Mouse (Mus musculus) stomach, embryonic 15.5 days (tissue): ENCODE measurements around the gene Mctp1. TPM values are rescaled to one million over a fixed set of nuclear protein-coding genes. Genes with fewer than 3 reads are reported as not detected.

Source experiments
- ATAC-seq: fragments of 200-750 bp; cut with Nextera tagmentation; 2 replicates; pipeline ENCODE4 v1.8.0; 2017; ENCODE audit warnings: low read depth, moderate number of reproducible peaks, moderate TSS enrichment; ENCODE audit not compliant: insufficient read depth, low FRiP score
- H3K27ac ChIP-seq: fragments of 300-500 bp; sonication (generic); 2 replicates; pipeline ENCODE4 v1.5.1; 2015; ENCODE audit warnings: mild to moderate bottlenecking, inconsistent platforms
- H3K27me3 ChIP-seq: fragments of 300-500 bp; sonication (generic); replicated peaks from 2 replicates; pipeline ENCODE4 v1.6.1; 2015; ENCODE audit warnings: inconsistent platforms
- H3K36me3 ChIP-seq: fragments of 300-500 bp; sonication (generic); 2 replicates; pipeline ENCODE4 v1.6.1; 2015; ENCODE audit warnings: inconsistent platforms
- H3K4me1 ChIP-seq: fragments of 300-500 bp; sonication (generic); 2 replicates; pipeline ENCODE4 v1.6.1; 2015; ENCODE audit warnings: inconsistent platforms
- H3K4me2 ChIP-seq: fragments of 300-500 bp; sonication (generic); 2 replicates; pipeline ENCODE4 v1.6.1; 2015; ENCODE audit warnings: mild to moderate bottlenecking, inconsistent platforms
- H3K4me3 ChIP-seq: fragments of 300-500 bp; sonication (generic); replicated peaks from 2 replicates; pipeline ENCODE4 v1.5.1; 2015; ENCODE audit warnings: inconsistent platforms
- H3K9ac ChIP-seq: fragments of 300-500 bp; sonication (generic); 2 replicates; pipeline ENCODE4 v1.6.1; 2015; ENCODE audit warnings: inconsistent platforms
- H3K9me3 ChIP-seq: fragments of 300-500 bp; sonication (generic); 2 replicates; pipeline ENCODE4 v1.6.1; 2016; ENCODE audit warnings: inconsistent platforms
- WGBS: fragments of 180-500 bp; shearing (Covaris S2); methylation state at CpG from one replicate; pipeline ENCODE4 v1.1.7; 2015; 5-methylcytosine and 5-hydroxymethylcytosine counted together
- polyA plus RNA-seq: library from polyadenylated mRNA; unstranded; fragments of >200 nt; fragmentation: Nextera tagmentation; extraction: Ambion mirVana; gene quantifications from 2 replicates; pipeline ENCODE4 v1.2.1, GENCODE M21; 2015

Gene Mctp1
- polyA plus RNA-seq, 1 experiment from 2014 or later, result 1.6 TPM

DNA sequence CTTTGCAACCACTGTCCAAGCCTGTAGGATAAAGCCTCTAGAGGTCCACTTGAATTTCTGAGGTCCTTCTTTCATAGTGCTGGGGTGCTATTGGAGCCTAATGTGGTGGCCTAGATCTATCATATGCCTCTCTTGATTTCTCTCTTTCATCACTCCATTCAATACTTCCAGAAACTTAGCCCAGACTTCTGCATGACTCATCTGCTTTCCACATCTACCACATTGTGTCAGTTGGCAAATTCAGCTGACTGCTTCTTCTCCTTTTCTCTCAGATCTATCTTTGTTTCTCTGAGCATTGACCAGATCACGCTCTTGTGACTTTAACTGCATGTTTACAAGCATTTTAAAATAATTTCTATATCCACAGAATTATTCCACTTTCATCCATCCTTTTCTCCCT, 249.4 kb downstream of the Mctp1 start:
- Histone ChIP-seq H3K4me3 (no peak overlapping the region), H3K9ac (no peak overlapping the region), H3K36me3 (no peaks in the 10 kb centered on the region), H3K27me3 (no peaks in the 10 kb centered on the region), H3K4me2 (no peak overlapping the region), H3K27ac (no peak overlapping the region), H3K4me1 (no peaks in the 10 kb centered on the region), H3K9me3 (no peaks in the 10 kb centered on the region)
- 84% methylated on average over 1 of the region's 1 CpGs for WGBS
- ATAC-seq, result no peak

GRCm38 (mm10) chr13:76638282-76638681, 253.9 kb downstream of the Mctp1 start:
- Histone ChIP-seq H3K4me1 (no peaks in the 10 kb centered on the region), H3K27ac (no peak overlapping the region), H3K36me3 (no peaks in the 10 kb centered on the region), H3K4me2 (no peak overlapping the region), H3K27me3 (no peaks in the 10 kb centered on the region), H3K9ac (no peak overlapping the region), H3K9me3 (no peaks in the 10 kb centered on the region), H3K4me3 (no peak overlapping the region)
- WGBS, result 81% methylated on average over 2 of the region's 2 CpGs
- ATAC-seq, result no peak

GRCm38 (mm10) chr13:76659523-76659922, 275.2 kb downstream of the Mctp1 start:
- no peak overlapping the region for H3K9ac ChIP-seq
- no peak overlapping the region for H3K4me3 ChIP-seq
- H3K27me3 ChIP-seq, result no peaks in the 10 kb centered on the region
- no peaks in the 10 kb centered on the region for H3K4me1 ChIP-seq
- H3K36me3 ChIP-seq, result no peaks in the 10 kb centered on the region
- no peak overlapping the region for H3K27ac ChIP-seq
- H3K4me2 ChIP-seq, result no peak overlapping the region
- no peak for ATAC-seq
- no peaks in the 10 kb centered on the region for H3K9me3 ChIP-seq

DNA sequence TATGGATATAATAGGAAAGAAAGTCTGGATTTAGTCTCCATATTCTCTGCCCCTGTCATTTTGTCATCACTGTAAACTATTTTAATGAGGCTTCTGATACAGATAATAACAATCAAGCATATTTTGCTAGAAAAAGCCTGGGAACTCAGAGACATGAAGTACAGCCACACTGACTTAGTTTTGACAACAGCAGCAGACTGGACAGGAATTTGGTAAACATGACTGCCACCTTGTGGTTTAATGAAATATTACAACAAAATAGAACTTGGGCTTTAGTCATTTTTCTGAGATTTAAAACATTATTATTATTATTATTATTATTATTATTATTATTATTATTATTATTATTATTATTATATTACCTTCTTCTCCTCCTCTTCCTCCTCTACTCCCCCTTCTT, 297.0 kb downstream of the Mctp1 start:
- ATAC-seq, result no peak
- no peak overlapping the region for H3K4me3 ChIP-seq
- no peaks in the 10 kb centered on the region for H3K9me3 ChIP-seq
- H3K27me3 ChIP-seq, result no peaks in the 10 kb centered on the region
- no peaks in the 10 kb centered on the region for H3K36me3 ChIP-seq
- H3K4me2 ChIP-seq, result no peak overlapping the region
- H3K27ac ChIP-seq, result no peak overlapping the region
- H3K4me1 ChIP-seq, result no peaks in the 10 kb centered on the region
- no peak overlapping the region for H3K9ac ChIP-seq

DNA sequence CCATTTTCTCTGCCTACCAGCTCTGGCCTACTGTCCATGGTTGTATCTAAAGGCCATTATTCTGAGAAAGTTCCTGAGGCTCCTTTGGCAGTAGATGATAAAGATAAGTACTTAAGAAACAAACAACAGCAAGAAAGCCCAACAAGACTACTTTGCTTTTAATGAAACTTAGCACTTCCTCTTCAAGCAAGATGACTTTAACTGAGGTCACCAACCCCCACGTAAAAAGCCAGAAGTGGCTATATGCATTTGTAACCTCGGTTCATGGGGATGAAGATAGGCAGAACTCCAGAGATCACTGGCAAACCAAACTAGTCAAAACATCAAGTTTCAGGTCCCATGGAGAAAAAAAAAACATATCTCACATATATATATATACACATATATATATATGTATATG, 305.0 kb downstream of the Mctp1 start:
- H3K27me3 ChIP-seq, result no peaks in the 10 kb centered on the region
- H3K9ac ChIP-seq, result no peak overlapping the region
- H3K9me3 ChIP-seq, result no peaks in the 10 kb centered on the region
- WGBS, result 86% methylated on average over 2 of the region's 2 CpGs
- no peaks in the 10 kb centered on the region for H3K36me3 ChIP-seq
- no peak overlapping the region for H3K27ac ChIP-seq
- H3K4me2 ChIP-seq, result no peak overlapping the region
- H3K4me3 ChIP-seq, result no peak overlapping the region
- H3K4me1 ChIP-seq, result no peaks in the 10 kb centered on the region
- ATAC-seq, result no peak

GRCm38 (mm10) chr13:76690143-76690542, 305.8 kb downstream of the Mctp1 start:
- H3K27ac ChIP-seq, result no peak overlapping the region
- no peaks in the 10 kb centered on the region for H3K9me3 ChIP-seq
- H3K9ac ChIP-seq, result no peak overlapping the region
- no peak for ATAC-seq
- H3K36me3 ChIP-seq, result no peaks in the 10 kb centered on the region
- H3K4me2 ChIP-seq, result no peak overlapping the region
- H3K4me3 ChIP-seq, result no peak overlapping the region
- H3K27me3 ChIP-seq, result no peaks in the 10 kb centered on the region
- no peaks in the 10 kb centered on the region for H3K4me1 ChIP-seq

GRCm38 (mm10) chr13:76690697-76691096, 306.4 kb downstream of the Mctp1 start:
- H3K4me3 ChIP-seq, result no peak overlapping the region
- no peak overlapping the region for H3K27ac ChIP-seq
- no peaks in the 10 kb centered on the region for H3K27me3 ChIP-seq
- H3K36me3 ChIP-seq, result no peaks in the 10 kb centered on the region
- no peak overlapping the region for H3K4me2 ChIP-seq
- no peak overlapping the region for H3K9ac ChIP-seq
- no peaks in the 10 kb centered on the region for H3K9me3 ChIP-seq
- ATAC-seq, result no peak
- H3K4me1 ChIP-seq, result no peaks in the 10 kb centered on the region
- WGBS, result 65% methylated on average over 1 of the region's 1 CpGs

GRCm38 (mm10) chr13:76734013-76734412, 349.7 kb downstream of the Mctp1 start:
- no peak for ATAC-seq
- H3K4me1 ChIP-seq, result no peaks in the 10 kb centered on the region
- no peak overlapping the region for H3K4me2 ChIP-seq
- no peak overlapping the region for H3K9ac ChIP-seq
- H3K27ac ChIP-seq, result no peak overlapping the region
- no peaks in the 10 kb centered on the region for H3K27me3 ChIP-seq
- H3K36me3 ChIP-seq, result no peaks in the 10 kb centered on the region
- no peak overlapping the region for H3K4me3 ChIP-seq
- no peaks in the 10 kb centered on the region for H3K9me3 ChIP-seq

- WGBS, result 59% methylated on average over 4 of the region's 4 CpGs
- no peak overlapping the region for H3K27ac ChIP-seq
- no peaks in the 10 kb centered on the region for H3K27me3 ChIP-seq
- H3K4me3 ChIP-seq, result no peak overlapping the region
- no peaks in the 10 kb centered on the region for H3K36me3 ChIP-seq
- H3K9me3 ChIP-seq, result no peaks in the 10 kb centered on the region
- no peak overlapping the region for H3K4me2 ChIP-seq
- no peaks in the 10 kb centered on the region for H3K4me1 ChIP-seq
- ATAC-seq, result no peak
- H3K9ac ChIP-seq, result no peak overlapping the region
These were observed 366.5 kb downstream of the Mctp1 start for GRCm38 (mm10) chr13:76750663-76751429.

- Histone ChIP-seq H3K4me1 (no peaks in the 10 kb centered on the region), H3K36me3 (no peaks in the 10 kb centered on the region), H3K27me3 (no peaks in the 10 kb centered on the region), H3K9me3 (no peaks in the 10 kb centered on the region), H3K9ac (no peak overlapping the region), H3K27ac (no peak overlapping the region), H3K4me3 (no peak overlapping the region), H3K4me2 (no peak overlapping the region)
- 25% methylated on average over 6 of the region's 6 CpGs for WGBS
- ATAC-seq, result no peak
These were observed 375.6 kb downstream of the Mctp1 start for GRCm38 (mm10) chr13:76759832-76760490.

GRCm38 (mm10) chr13:76799662-76800061, 415.3 kb downstream of the Mctp1 start:
- no peak for ATAC-seq
- Histone ChIP-seq H3K4me2 (no peak overlapping the region), H3K4me1 (no peaks in the 10 kb centered on the region), H3K4me3 (no peak overlapping the region), H3K9ac (no peak overlapping the region), H3K27ac (no peak overlapping the region), H3K9me3 (no peaks in the 10 kb centered on the region), H3K27me3 (no peaks in the 10 kb centered on the region), H3K36me3 (no peaks in the 10 kb centered on the region)
- WGBS, result 49% methylated on average over 1 of the region's 1 CpGs

- H3K4me2 ChIP-seq, result no peak overlapping the region
- no peak overlapping the region for H3K9ac ChIP-seq
- ATAC-seq, result no peak
- no peaks in the 10 kb centered on the region for H3K4me1 ChIP-seq
- no peak overlapping the region for H3K27ac ChIP-seq
- H3K36me3 ChIP-seq, result no peaks in the 10 kb centered on the region
- no peak overlapping the region for H3K4me3 ChIP-seq
- H3K9me3 ChIP-seq, result no peaks in the 10 kb centered on the region
- 62% methylated on average over 6 of the region's 6 CpGs for WGBS
- H3K27me3 ChIP-seq, result no peaks in the 10 kb centered on the region
These were observed 416.8 kb downstream of the Mctp1 start for GRCm38 (mm10) chr13:76801126-76801632.
